In genomic region chr10:14168197-14168844, GRCm38 (mm10) we compare ENCODE assay signal across 15 mouse cellular contexts.
DNase-seq lines count a peak whose midpoint lies in the region; ATAC-seq and TF ChIP-seq lines count a peak whose summit lies in the region.
"Had no signal": no experiment of that assay in that cellular context is flagged by ENCODE, and none has a peak within 500 bp of the region (broad histone marks: within the 10 kb centered on the region; RNA-seq: fewer than 3 reads in every experiment).

No protein-coding gene starts in this region.

- H3K27ac ChIP-seq in heart, embryonic 16.5 days (ENCODE audit: low read length), result peak overlapping the region; percentile 35; the same call in 1 of the 2 replicates
- H3K27ac ChIP-seq in lung, postnatal 0 days (ENCODE audit: low read length), result no peak overlapping the region
- no peak overlapping the region for H3K27ac ChIP-seq in kidney, adult 2 months (ENCODE audit: insufficient read depth, low read depth, low read length)
- H3K27ac ChIP-seq in limb, embryonic 10.5 days, result no peak overlapping the region
- H3K27ac ChIP-seq in layer of hippocampus, adult 2 months, result no peak overlapping the region
- H3K27ac ChIP-seq: embryonic facial prominence, embryonic 12.5 days; hindbrain, embryonic 14.5 days had no signal

- H3K9ac ChIP-seq in heart, embryonic 16.5 days (ENCODE audit: low read length), result no peak overlapping the region
- H3K9ac ChIP-seq in lung, postnatal 0 days (replicated peaks; ENCODE audit: low read depth), result no peak overlapping the region
- H3K9ac ChIP-seq: embryonic facial prominence, embryonic 12.5 days; heart, embryonic 12.5 days; hindbrain, embryonic 14.5 days; liver, postnatal 0 days had no signal

- TF ChIP-seq CTCF in lung, postnatal 0 days (IDR thresholded peaks at IDR 0.05), result no peak
- TF ChIP-seq CTCF in kidney, adult 2 months (conservative IDR thresholded peaks at IDR 0.05; ENCODE audit: insufficient read depth, insufficient read length, low read depth, low read length), result no peak
- TF ChIP-seq CTCF in layer of hippocampus, adult 2 months (conservative IDR thresholded peaks at IDR 0.05), result no peak

- no peaks in the 10 kb centered on the region for H3K27me3 ChIP-seq in heart, embryonic 16.5 days (ENCODE audit: control insufficient read depth, insufficient read depth, low read length)
- no peaks in the 10 kb centered on the region for H3K27me3 ChIP-seq in lung, postnatal 0 days (replicated peaks; ENCODE audit: insufficient read depth, low read length)
- no peaks in the 10 kb centered on the region for H3K27me3 ChIP-seq in kidney, adult 2 months (replicated peaks; ENCODE audit: control insufficient read depth, insufficient read depth, low read length)
- no peaks in the 10 kb centered on the region for H3K27me3 ChIP-seq in limb, embryonic 10.5 days (ENCODE audit: low read depth, poor library complexity, severe bottlenecking)
- H3K27me3 ChIP-seq: embryonic facial prominence, embryonic 12.5 days; heart, embryonic 12.5 days had no signal

- intact Hi-C loops in heart, postnatal 10 days (cut with DNase I), result no loop called here

- no peak for DNase-seq in heart, postnatal 10 days
- DNase-seq in lung, postnatal 0 days (ENCODE audit: low spot score), result peak; percentile 41
- DNase-seq in lung, adult 18-20 months, result no peak
- DNase-seq in kidney, adult 2 months, result peak; percentile 49
- DNase-seq in limb, embryonic 10.5 days (ENCODE audit: low spot score), result no peak
- DNase-seq in layer of hippocampus, adult 2 months (ENCODE audit: low spot score in 2 of 2), result no peak
- DNase-seq: cerebellum, adult 8-10 months; liver, postnatal 0 days; thymus, postnatal 36 days had no signal

- no peak overlapping the region for H3K4me2 ChIP-seq in heart, embryonic 16.5 days (ENCODE audit: low read depth, low read length)
- no peak overlapping the region for H3K4me2 ChIP-seq in lung, postnatal 0 days (replicated peaks; ENCODE audit: low read depth, low read length)
- H3K4me2 ChIP-seq: embryonic facial prominence, embryonic 12.5 days; heart, embryonic 12.5 days; hindbrain, embryonic 14.5 days; midbrain, embryonic 11.5 days had no signal

- H3K9me3 ChIP-seq in heart, embryonic 16.5 days (replicated peaks; ENCODE audit: control insufficient read depth, low read length), result no peaks in the 10 kb centered on the region
- no peaks in the 10 kb centered on the region for H3K9me3 ChIP-seq in lung, postnatal 0 days (ENCODE audit: low read length)
- no peaks in the 10 kb centered on the region for H3K9me3 ChIP-seq in limb, embryonic 10.5 days (replicated peaks)
- H3K9me3 ChIP-seq: embryonic facial prominence, embryonic 12.5 days; heart, embryonic 12.5 days had no signal

- WGBS in heart, embryonic 16.5 days, result 36% methylated on average over 6 of the region's 6 CpGs
- 29% methylated on average over 6 of the region's 6 CpGs for WGBS in lung, postnatal 0 days
- 63% methylated on average over 6 of the region's 6 CpGs for WGBS in kidney, adult 2 months
- 82% methylated on average over 6 of the region's 6 CpGs for WGBS in limb, embryonic 10.5 days

- H3K36me3 ChIP-seq in heart, embryonic 16.5 days (ENCODE audit: control insufficient read depth, insufficient read depth), result no peaks in the 10 kb centered on the region
- no peaks in the 10 kb centered on the region for H3K36me3 ChIP-seq in lung, postnatal 0 days (ENCODE audit: insufficient read depth, low read length)
- no peaks in the 10 kb centered on the region for H3K36me3 ChIP-seq in kidney, adult 2 months (ENCODE audit: control insufficient read depth, insufficient read depth, low read length)
- H3K36me3 ChIP-seq in limb, embryonic 10.5 days, result no peaks in the 10 kb centered on the region
- H3K36me3 ChIP-seq: embryonic facial prominence, embryonic 12.5 days; heart, embryonic 12.5 days had no signal

- no peak for TF ChIP-seq POLR2A in kidney, adult 2 months (IDR thresholded peaks at IDR 0.05; ENCODE audit: low read depth, low read length)

- ATAC-seq in heart, embryonic 16.5 days (replicated peaks; ENCODE audit: extremely low read depth, insufficient read depth, low FRiP score), result no peak
- ATAC-seq in lung, postnatal 0 days, result peak; percentile 72
- ATAC-seq in megakaryocyte progenitor cell, adult 5-6 weeks (replicated peaks; ENCODE audit: poor library complexity), result peak; percentile 74
- ATAC-seq: liver, postnatal 0 days had no signal

- no peak overlapping the region for H3K4me3 ChIP-seq in heart, embryonic 16.5 days (ENCODE audit: low read length)
- H3K4me3 ChIP-seq in lung, postnatal 0 days (ENCODE audit: low read depth, low read length), result no peak overlapping the region
- H3K4me3 ChIP-seq in kidney, adult 2 months (ENCODE audit: insufficient read depth, low read depth, low read length), result no peak overlapping the region
- no peak overlapping the region for H3K4me3 ChIP-seq in limb, embryonic 10.5 days
- H3K4me3 ChIP-seq in layer of hippocampus, adult 2 months, result no peak overlapping the region
- H3K4me3 ChIP-seq: embryonic facial prominence, embryonic 12.5 days; heart, embryonic 12.5 days had no signal

- TF ChIP-seq EP300 in lung, postnatal 0 days (IDR thresholded peaks at IDR 0.05), result no peak

- peaks cover 6% of the 10 kb centered on the region; the same call in 1 of the 2 replicates for H3K4me1 ChIP-seq in heart, embryonic 16.5 days (ENCODE audit: control insufficient read depth, insufficient read depth, low read length)
- H3K4me1 ChIP-seq in lung, postnatal 0 days (ENCODE audit: insufficient read depth, low read depth, low read length), result no peaks in the 10 kb centered on the region
- no peaks in the 10 kb centered on the region for H3K4me1 ChIP-seq in kidney, adult 2 months (ENCODE audit: control insufficient read depth, insufficient read depth, low read length)
- H3K4me1 ChIP-seq in limb, embryonic 10.5 days, result 0 out of 2 replicates have a peak, but pooled peaks cover 2% of the 10 kb centered on the region
- H3K4me1 ChIP-seq: embryonic facial prominence, embryonic 12.5 days had no signal

Comparison
In these comparisons a context has a peak if more than half of its experiments do, and no peak if none do; other contexts are left out.
1. DNase-seq: peak in lung, postnatal 0 days (single experiment) and kidney, adult 2 months (single experiment); none in heart, postnatal 10 days (0 of 2), lung, adult 18-20 months (0 of 2), limb, embryonic 10.5 days (single experiment) and layer of hippocampus, adult 2 months (0 of 2).